Mouse (Mus musculus) liver, adult 2 months (tissue): ENCODE measurements at regions not wholly inside any gene's neighbourhood (a gene's known extent, or its start where the extent isn't known, plus 50 kb on each side); places are given as distances from the start of the nearest gene placed in this dataset.

Experiments used
- DNase-seq: peaks from one replicate; pipeline ENCODE4 v3.0.0-alpha.2; 2011; ENCODE audit warnings: low read depth, low spot score; ENCODE audit errors: extremely low read depth
- H3K27ac ChIP-seq: fragments of 200-500 bp; replicated peaks from 2 replicates; pipeline ENCODE4 v1.5.1; 2012; ENCODE audit warnings: low read depth, mild to moderate bottlenecking, control low read depth, inconsistent platforms, low read length; ENCODE audit not compliant: insufficient read depth
- H3K27me3 ChIP-seq: fragments of 200-500 bp; 2 replicates; pipeline ENCODE4 v1.6.1; 2012; ENCODE audit warnings: mild to moderate bottlenecking, moderate library complexity, low read length, inconsistent platforms; ENCODE audit not compliant: control insufficient read depth, insufficient read depth
- H3K36me3 ChIP-seq: fragments of 200-500 bp; 2 replicates; pipeline ENCODE4 v1.6.1; 2012; ENCODE audit warnings: low read length, inconsistent platforms; ENCODE audit not compliant: control insufficient read depth, insufficient read depth
- H3K4me1 ChIP-seq: fragments of 200-500 bp; 2 replicates; pipeline ENCODE4 v1.6.1; 2011; ENCODE audit warnings: low read length; ENCODE audit not compliant: control insufficient read depth, insufficient read depth
- H3K4me3 ChIP-seq: fragments of 200-500 bp; 2 replicates; pipeline ENCODE4 v1.5.1; 2011; ENCODE audit warnings: low read depth, mild to moderate bottlenecking, control low read depth, low read length, moderate library complexity; ENCODE audit not compliant: insufficient read depth
- H3K79me2 ChIP-seq: fragments of 200-500 bp; 2 replicates; pipeline ENCODE4 v1.6.1; 2012; ENCODE audit warnings: inconsistent platforms, mild to moderate bottlenecking, low read length, moderate library complexity; ENCODE audit not compliant: control insufficient read depth, insufficient read depth
- H3K9ac ChIP-seq: fragments of 200-500 bp; 2 replicates; pipeline ENCODE4 v1.6.1; 2012; ENCODE audit warnings: low read depth, mild to moderate bottlenecking, control low read depth, inconsistent platforms, low read length
- CTCF ChIP-seq: fragments of 200-500 bp; IDR thresholded peaks from 2 replicates; pipeline ENCODE4 v1.5.1; 2011; ENCODE audit warnings: low read depth, low read length, control low read depth
- POLR2A ChIP-seq: fragments of 200-500 bp; IDR thresholded peaks from 2 replicates; pipeline ENCODE4 v1.6.1; 2011; ENCODE audit warnings: low read length, control low read depth; ENCODE audit not compliant: insufficient read depth; ENCODE audit errors: extremely low read depth
- WGBS: fragments of 180-500 bp; shearing (Covaris S2); methylation state at CpG from one replicate; pipeline ENCODE4 v1.1.7; 2018; 5-methylcytosine and 5-hydroxymethylcytosine counted together

DNA sequence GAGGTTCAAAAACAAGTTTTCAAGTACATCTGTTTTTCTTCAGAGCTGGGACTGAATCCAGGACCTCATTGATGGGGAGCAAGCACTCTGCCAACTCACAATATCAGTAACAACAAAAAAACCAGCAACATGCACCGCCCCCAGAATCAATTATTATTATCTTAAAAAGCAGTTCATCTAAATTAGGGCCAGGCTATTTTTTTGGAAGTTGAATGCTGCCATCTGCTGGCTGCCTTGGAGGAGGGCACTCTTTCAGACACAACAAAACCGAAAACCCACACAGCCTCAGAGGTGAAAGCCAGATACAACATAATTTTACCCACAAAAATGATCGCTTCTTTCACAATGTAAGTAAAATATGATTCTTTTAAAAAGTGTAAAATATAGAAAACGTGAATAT lies 62.7 kb upstream of the Cldn34b3 start:
- peak; percentile 19 for DNase-seq
- 16% methylated on average over 4 of the region's 4 CpGs for WGBS
- no peaks in the 10 kb centered on the region for H3K4me1 ChIP-seq
- no peak overlapping the region for H3K9ac ChIP-seq
- H3K4me3 ChIP-seq, result no peak overlapping the region
- no peak overlapping the region for H3K27ac ChIP-seq
- H3K79me2 ChIP-seq, result no peaks in the 10 kb centered on the region
- TF ChIP-seq CTCF, result peak; percentile 57
- TF ChIP-seq POLR2A, result no peak
- H3K36me3 ChIP-seq, result no peaks in the 10 kb centered on the region
- H3K27me3 ChIP-seq, result no peaks in the 10 kb centered on the region
